Mouse (Mus musculus) thymus, adult 2 months (tissue): Measurements from ENCODE around the gene Asxl1.

ENCODE experiments used
- CTCF ChIP-seq: fragments of 200-500 bp; IDR thresholded peaks from 2 replicates; pipeline ENCODE4 v1.5.1; 2012; ENCODE audit warnings: mild to moderate bottlenecking, control low read depth, low read length, moderate library complexity, borderline replicate concordance; ENCODE audit not compliant: control insufficient read depth, poor library complexity, insufficient read depth; ENCODE audit errors: extremely low read depth
- POLR2A ChIP-seq: fragments of 200-500 bp; IDR thresholded peaks from 2 replicates; pipeline ENCODE4 v1.6.1; 2012; ENCODE audit warnings: mild to moderate bottlenecking, low read length, control low read depth, moderate library complexity; ENCODE audit not compliant: control insufficient read depth, poor library complexity, insufficient read depth; ENCODE audit errors: extremely low read depth

- no peak for TF ChIP-seq CTCF
- TF ChIP-seq POLR2A, result no peak
Observed at GRCm38 (mm10) chr2:153301123-153301522, 44.5 kb upstream of the Asxl1 start.
